Mouse (Mus musculus) CD4-positive, CD25-positive, alpha-beta regulatory T cell, adult 4 months (primary cell): ENCODE measurements around the gene Cdr2l. TPM values are rescaled to one million over a fixed set of nuclear protein-coding genes. Genes with fewer than 3 reads are reported as not detected.
"Not testable (repeated sequence)": the region's sequence is repeated elsewhere in the genome, so short reads cannot be mapped to it uniquely, and the experiment has no call there.

Source experiments
- ATAC-seq: one replicate; pipeline ENCODE4 v1.8.0; 2017
- polyA plus RNA-seq, 2 experiments: library from polyadenylated mRNA; unstranded; fragments of 100-300 nt; shearing (Covaris generic); gene quantifications; one replicate each; pipeline ENCODE4 v1.2.1; 2017

Gene Cdr2l
- polyA plus RNA-seq, 2 experiments from 2014 or later, result not detected

GRCm38 (mm10) chr11:115372015-115372414, 9.7 kb upstream of the Cdr2l start:
- no peak for ATAC-seq

GRCm38 (mm10) chr11:115372737-115373136, 9.0 kb upstream of the Cdr2l start:
- no peak for ATAC-seq

- no peak for ATAC-seq
Measured at GRCm38 (mm10) chr11:115373805-115374694, 7.7 kb upstream of the Cdr2l start.

GRCm38 (mm10) chr11:115374695-115375425, 6.9 kb upstream of the Cdr2l start:
- no peak for ATAC-seq

GRCm38 (mm10) chr11:115376722-115377121, 5.0 kb upstream of the Cdr2l start:
- ATAC-seq, result no peak

GRCm38 (mm10) chr11:115377254-115377653, 4.5 kb upstream of the Cdr2l start:
- no peak for ATAC-seq

- no peak for ATAC-seq
Measured at GRCm38 (mm10) chr11:115377854-115378253, 3.9 kb upstream of the Cdr2l start.

- ATAC-seq, result no peak
Measured at GRCm38 (mm10) chr11:115381276-115381675, 440 bp upstream of the Cdr2l start.

GRCm38 (mm10) chr11:115382891-115383290, 1.2 kb downstream of the Cdr2l start:
- ATAC-seq, result no peak

GRCm38 (mm10) chr11:115383701-115384474, 2.2 kb downstream of the Cdr2l start:
- no peak for ATAC-seq

- ATAC-seq, result no peak
Measured at GRCm38 (mm10) chr11:115384587-115384986, 2.9 kb downstream of the Cdr2l start.

- ATAC-seq, result not testable (repeated sequence)
Measured at GRCm38 (mm10) chr11:115386859-115387258, 5.1 kb downstream of the Cdr2l start.

GRCm38 (mm10) chr11:115391358-115391757, 9.6 kb downstream of the Cdr2l start:
- no peak for ATAC-seq

GRCm38 (mm10) chr11:115393721-115394325, 12.1 kb downstream of the Cdr2l start:
- ATAC-seq, result no peak

GRCm38 (mm10) chr11:115398085-115398484, 16.4 kb downstream of the Cdr2l start:
- ATAC-seq, result no peak

- ATAC-seq, result no peak
Measured at GRCm38 (mm10) chr11:115400126-115400525, 18.4 kb downstream of the Cdr2l start.

- ATAC-seq, result no peak
Measured at GRCm38 (mm10) chr11:115400630-115401391, 19.1 kb downstream of the Cdr2l start.

- ATAC-seq, result peak; percentile 61
Measured at GRCm38 (mm10) chr11:115403338-115404124, 21.8 kb downstream of the Cdr2l start, which contains the start of gene Mrpl58. Gene Mrpl58, plus strand, starts transcription at chr11:115403752.

- ATAC-seq, result no peak
Measured at GRCm38 (mm10) chr11:115405723-115406122, 24.0 kb downstream of the Cdr2l start.

GRCm38 (mm10) chr11:115406858-115407401, 25.2 kb downstream of the Cdr2l start:
- ATAC-seq, result peak; percentile 72
